Mouse (Mus musculus): ENCODE measurements around the gene Iqck.

Gene Iqck

GRCm38 (mm10) chr7:118948677-118949282 is 93.2 kb downstream of the Iqck start:
- no peak for DNase-seq (ENCODE audit: low read depth, low spot score)

- DNase-seq (ENCODE audit: low read depth, low spot score), result no peak
Measured at GRCm38 (mm10) chr7:118949749-118950148, 94.2 kb downstream of the Iqck start.

DNA sequence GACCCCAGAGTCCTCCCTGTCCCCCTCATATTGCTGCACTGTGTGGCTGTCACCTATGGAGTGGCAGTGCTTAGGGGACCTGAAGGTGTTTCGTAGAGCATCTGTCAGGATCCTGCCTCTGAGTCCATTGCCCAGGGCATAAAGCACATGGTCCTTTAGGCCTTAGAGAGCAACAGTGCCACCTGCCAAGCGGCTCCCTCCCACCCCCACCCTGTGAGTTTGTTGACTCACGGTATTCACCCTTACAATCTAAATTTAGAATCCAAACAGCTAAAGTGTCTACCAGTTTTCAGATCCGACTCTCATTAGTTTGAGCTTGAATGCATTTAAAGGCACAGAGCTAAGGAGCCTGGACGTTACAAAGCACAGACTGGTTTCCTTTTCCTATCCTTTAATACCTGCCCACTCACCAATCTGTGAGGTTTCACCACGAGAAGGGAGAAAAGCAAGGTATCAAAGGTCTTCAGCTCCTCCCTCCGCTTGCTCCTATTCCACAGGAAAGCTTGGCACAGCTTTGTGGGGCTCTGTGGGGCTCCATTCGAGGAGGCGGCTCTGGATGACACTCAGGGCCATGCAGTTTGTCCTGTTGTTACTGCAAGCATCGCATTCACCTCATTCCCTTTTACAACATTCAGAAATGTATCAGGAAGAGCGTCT is 98.2 kb downstream of the Iqck start:
- DNase-seq (ENCODE audit: low read depth, low spot score), result no peak

- no peak for DNase-seq (ENCODE audit: low read depth, low spot score)
Measured at GRCm38 (mm10) chr7:118954968-118955367, 99.4 kb downstream of the Iqck start.

DNA sequence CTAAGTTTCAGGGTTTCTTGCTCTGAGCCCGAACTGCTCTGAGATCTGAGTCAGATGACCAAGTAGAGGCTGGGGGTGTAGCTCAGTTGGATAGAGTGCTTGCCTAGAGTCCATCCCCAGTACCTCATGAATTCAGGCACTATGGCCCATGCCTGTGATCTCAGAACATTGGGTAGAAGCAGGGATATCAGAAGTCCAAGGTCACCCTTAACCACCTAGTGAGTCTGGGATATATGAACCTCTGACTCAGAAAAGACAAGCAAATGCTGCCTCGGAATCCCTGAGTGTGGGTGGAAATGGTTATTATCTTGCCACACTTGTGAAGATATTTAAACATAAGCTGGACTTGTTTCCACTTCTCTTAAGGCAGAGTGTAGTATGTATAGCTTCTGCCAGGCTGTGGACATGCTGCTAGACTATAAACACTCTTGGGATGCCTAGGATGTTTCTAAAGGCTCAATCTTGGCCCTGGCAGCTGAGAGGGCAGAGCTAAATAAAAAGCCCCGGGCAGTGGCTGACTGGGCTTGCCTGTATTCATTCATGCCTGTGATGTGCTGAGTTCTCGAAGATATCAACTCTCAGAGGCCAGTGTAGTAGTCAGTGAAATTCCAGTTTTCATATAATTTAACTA is 101.2 kb downstream of the Iqck start:
- DNase-seq (ENCODE audit: low read depth, low spot score), result no peak

- DNase-seq (ENCODE audit: low read depth, low spot score), result no peak
Measured at GRCm38 (mm10) chr7:118959209-118959608, 103.7 kb downstream of the Iqck start.

DNA sequence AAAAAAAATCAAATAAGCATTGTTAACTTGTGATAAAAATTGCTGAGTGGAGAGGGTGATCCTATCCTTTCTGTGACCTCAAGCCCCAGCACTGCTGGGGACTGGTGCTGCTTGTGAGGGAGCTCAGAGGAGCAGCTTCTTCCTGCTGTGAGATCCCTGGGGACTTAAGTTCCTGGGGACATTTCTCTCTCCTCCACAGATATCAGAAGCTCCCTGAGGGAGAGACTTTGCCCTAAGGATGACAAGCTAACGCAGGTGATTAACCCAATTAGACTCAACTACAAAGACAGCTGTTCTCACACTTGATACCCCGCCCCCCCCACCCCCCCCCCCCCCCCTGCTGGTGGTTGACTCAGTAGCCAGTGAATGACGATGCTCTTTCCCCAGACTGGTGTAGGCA is 109.2 kb downstream of the Iqck start:
- no peak for DNase-seq (ENCODE audit: low read depth, low spot score)

DNA sequence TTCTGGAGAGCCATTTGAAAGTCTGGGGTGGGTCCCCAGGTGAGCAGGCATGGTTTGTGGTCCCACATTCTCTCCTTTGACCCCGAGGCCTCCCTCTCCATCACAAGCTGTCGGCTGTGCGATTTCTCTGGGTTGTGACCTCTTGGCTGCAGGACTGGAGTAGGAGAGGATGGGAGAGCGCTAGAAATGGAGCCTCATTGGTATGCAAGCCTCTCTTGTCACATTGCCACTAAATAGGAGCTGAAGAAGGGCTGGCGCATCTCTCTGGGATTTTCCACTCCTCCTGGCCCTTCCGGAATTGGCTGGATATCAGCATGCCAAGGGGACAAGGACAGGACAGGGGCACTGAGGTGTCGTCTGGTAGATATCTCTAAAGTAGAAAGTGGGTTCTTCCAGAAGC is 109.6 kb downstream of the Iqck start:
- DNase-seq (ENCODE audit: low read depth, low spot score), result no peak

DNA sequence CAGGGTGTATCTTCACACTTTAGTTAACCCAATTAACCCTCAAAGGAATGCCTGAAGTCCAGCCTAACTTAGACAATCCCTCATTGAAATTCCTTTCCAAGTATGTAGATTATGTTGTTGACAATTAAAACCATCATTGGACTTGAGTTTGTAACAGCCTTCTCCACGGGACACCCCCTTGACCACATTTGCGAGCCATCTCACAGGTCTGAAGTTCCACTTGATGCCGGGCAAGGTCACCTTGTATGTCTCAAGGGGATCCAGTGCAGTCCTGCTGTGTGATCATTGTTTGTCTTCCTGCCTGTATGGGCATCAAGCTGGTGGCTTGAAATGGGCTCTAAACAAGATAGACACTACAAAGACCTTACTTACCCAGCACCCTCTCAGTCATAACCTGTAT is 113.3 kb downstream of the Iqck start:
- DNase-seq (ENCODE audit: low read depth, low spot score), result no peak

- no peak for DNase-seq (ENCODE audit: low read depth, low spot score)
Measured at GRCm38 (mm10) chr7:118971499-118971898, 115.9 kb downstream of the Iqck start.

DNA sequence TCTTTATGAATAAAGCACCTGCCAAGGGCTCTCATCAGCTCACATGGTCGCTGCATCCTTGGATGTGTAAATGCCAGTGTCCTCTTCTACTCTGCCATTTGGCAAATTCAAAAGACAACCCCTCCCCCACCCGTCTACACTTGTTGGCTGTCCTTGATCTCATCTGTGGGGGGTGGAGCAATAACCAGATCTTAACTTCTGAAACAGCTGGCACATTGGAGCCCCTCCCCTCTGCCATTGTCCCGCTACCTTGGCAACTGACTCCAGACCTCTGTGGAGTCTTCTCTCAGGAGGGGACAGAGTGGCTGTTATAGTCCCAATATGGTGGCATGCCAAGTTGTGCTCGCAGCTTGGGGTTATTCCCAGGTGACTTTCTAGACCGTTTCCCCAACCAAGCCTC is 116.8 kb downstream of the Iqck start:
- DNase-seq (ENCODE audit: low read depth, low spot score), result no peak

DNA sequence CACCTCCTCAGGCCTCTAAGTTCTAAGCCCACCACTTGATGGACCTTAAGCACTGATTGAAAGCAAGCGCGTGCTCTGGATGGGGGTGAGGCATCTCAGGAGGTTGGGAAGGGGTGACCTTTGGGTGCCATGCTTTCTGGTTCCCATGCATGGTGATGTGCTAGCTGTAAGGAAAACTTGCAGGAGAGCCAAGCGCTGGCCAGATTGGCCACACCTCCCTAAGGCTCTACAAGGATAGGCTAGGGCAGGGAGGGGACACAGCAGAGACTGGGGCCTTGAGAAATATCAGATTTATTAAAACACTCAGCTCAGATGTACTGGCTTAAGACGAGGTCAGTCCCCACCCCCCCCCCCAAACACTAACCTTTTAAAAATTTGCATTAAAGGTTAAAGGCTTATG is 117.8 kb downstream of the Iqck start:
- DNase-seq (ENCODE audit: low read depth, low spot score), result no peak

DNA sequence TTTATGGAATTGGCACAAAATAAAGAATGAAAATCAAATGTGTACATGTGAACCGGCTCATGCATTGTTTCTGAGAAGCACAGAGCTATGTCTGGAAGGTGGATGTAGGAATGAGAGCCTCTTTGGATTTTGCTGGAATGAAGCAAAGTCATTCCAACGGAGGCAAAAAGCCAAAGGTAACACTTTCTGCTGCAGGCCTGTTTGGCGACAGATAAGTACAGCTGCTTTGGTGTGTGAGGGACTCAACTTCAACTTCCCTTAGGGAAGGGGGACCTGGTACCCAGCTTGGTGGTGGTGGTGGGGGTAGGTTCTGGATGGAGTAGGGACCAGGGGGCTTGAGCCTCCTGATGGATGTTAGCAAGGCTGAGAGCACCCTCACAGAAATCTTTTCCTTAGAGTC is 120.3 kb downstream of the Iqck start:
- DNase-seq (ENCODE audit: low read depth, low spot score), result no peak

GRCm38 (mm10) chr7:118976414-118977166 is 121.0 kb downstream of the Iqck start:
- peak; percentile 44 for DNase-seq (ENCODE audit: low read depth, low spot score)

DNA sequence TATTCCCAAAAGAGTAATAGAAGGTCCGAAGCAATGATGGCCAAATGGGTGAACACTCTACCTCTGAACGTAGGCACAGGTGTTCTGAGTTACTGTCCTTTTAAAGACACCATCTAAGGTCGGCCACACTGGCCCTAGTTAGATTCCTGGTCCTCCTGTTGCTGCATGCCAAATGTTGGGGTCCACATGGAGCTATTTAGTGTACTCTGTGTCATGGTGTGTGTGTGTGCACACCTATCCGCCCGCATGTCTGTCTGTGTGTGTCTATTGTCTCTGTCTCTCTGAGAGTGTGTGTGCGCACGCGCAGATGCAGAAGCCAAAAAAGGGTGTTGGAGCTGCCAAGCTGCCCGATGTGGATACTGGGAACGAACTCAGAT is 121.6 kb downstream of the Iqck start:
- DNase-seq (ENCODE audit: low read depth, low spot score), result no peak

- no peak for DNase-seq (ENCODE audit: low read depth, low spot score)
Measured at GRCm38 (mm10) chr7:118979121-118979520, 123.6 kb downstream of the Iqck start.

- no peak for DNase-seq (ENCODE audit: low read depth, low spot score)
Measured at GRCm38 (mm10) chr7:118979708-118980107, 124.2 kb downstream of the Iqck start.

- DNase-seq (ENCODE audit: low read depth, low spot score), result no peak
Measured at GRCm38 (mm10) chr7:118981346-118981745, 125.8 kb downstream of the Iqck start.

DNA sequence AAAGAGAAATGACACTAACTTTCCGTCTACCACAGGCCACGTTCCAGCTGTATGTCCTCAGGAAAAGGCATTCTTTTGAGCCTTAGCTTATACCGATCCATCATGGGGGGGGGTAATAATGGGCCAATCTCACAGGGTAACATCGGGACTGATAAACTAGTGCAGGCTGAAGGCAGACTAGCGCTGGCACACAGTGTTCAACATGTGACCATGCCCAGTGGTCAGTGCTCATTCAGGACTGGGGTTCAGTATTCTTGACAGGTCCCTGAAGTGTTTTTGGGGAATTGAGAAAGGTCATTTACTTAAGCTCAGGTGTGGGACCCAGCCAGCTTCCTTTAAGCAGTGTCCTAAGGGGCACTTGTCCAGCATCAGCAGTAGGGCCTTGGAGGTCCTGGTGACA is 126.3 kb downstream of the Iqck start:
- DNase-seq (ENCODE audit: low read depth, low spot score), result no peak

- no peak for DNase-seq (ENCODE audit: low read depth, low spot score)
Measured at GRCm38 (mm10) chr7:118982586-118982985, 127.0 kb downstream of the Iqck start.

- DNase-seq (ENCODE audit: low read depth, low spot score), result no peak
Measured at GRCm38 (mm10) chr7:118983961-118984360, 128.4 kb downstream of the Iqck start.

- DNase-seq (ENCODE audit: low read depth, low spot score), result no peak
Measured at GRCm38 (mm10) chr7:118985786-118986185, 130.2 kb downstream of the Iqck start.

GRCm38 (mm10) chr7:118986369-118986768 is 130.8 kb downstream of the Iqck start:
- DNase-seq (ENCODE audit: low read depth, low spot score), result no peak

Measured in CD4-positive helper T cell, adult 2 months (primary cell).